Mouse (Mus musculus): ENCODE results near the gene Zfp968.
"Not testable (repeated sequence)": the region's sequence is repeated elsewhere in the genome, so short reads cannot be mapped to it uniquely, and the experiment has no call there.

Gene Zfp968

DNA sequence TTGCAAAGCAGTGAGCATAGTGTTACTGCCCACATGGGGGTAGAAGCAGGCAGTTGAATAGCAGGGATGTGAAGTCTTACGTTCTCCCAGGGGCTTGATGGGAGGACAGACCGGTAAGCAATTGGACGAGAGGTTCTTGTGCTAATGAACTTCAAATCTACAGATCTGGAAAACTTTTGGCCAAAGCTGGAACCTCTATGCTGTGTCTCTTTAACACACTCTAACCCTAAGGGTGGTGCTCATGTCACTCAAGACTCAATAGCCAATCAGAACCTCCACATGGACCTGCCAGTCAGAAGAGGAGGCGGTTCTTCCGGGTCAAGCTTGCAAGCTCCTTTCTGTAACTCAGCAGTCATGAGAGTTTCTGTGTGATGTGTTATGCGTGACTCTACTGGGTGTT lies at the start of gene Zfp968:
Gene Zfp968 (plus strand): TSS at position 301 of the 400 bp plus-strand sequence.
- DNase-seq (ENCODE audit: low spot score) = not testable (repeated sequence)

DNA sequence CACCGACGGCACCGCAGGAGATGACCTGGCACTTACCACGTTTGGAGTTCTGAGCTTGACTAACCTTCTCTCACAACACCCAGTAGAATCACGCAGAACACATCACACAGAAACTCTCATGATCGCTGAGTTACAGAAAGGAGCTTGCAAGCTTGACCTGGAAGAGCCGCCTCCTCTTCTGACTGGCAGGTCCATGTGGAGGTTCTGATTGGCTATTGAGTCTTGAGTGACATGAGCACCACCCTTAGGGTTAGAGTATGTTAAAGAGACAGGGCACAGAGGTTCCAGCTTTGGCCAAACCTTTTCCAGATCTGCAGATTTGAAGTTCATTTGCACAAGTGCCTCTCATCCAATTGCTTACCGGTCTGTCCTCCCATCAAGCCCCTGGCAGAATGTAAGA lies 34.1 kb upstream of the Zfp968 start, which contains the start of gene Gm4631:
Gene Gm4631 (minus strand): TSS at position 101 of the 400 bp plus-strand sequence.
- not testable (repeated sequence) for DNase-seq (ENCODE audit: low spot score)

Measured in layer of hippocampus, adult 9-10 months (tissue).